Mouse (Mus musculus) ovary, postnatal 14 days (tissue): ENCODE data around the gene Zfp36l1.

Source experiments
- DNase-seq: peaks from one replicate; pipeline ENCODE4 v3.0.0; 2022; ENCODE audit warnings: low spot score

Zfp36l1 gene

DNA sequence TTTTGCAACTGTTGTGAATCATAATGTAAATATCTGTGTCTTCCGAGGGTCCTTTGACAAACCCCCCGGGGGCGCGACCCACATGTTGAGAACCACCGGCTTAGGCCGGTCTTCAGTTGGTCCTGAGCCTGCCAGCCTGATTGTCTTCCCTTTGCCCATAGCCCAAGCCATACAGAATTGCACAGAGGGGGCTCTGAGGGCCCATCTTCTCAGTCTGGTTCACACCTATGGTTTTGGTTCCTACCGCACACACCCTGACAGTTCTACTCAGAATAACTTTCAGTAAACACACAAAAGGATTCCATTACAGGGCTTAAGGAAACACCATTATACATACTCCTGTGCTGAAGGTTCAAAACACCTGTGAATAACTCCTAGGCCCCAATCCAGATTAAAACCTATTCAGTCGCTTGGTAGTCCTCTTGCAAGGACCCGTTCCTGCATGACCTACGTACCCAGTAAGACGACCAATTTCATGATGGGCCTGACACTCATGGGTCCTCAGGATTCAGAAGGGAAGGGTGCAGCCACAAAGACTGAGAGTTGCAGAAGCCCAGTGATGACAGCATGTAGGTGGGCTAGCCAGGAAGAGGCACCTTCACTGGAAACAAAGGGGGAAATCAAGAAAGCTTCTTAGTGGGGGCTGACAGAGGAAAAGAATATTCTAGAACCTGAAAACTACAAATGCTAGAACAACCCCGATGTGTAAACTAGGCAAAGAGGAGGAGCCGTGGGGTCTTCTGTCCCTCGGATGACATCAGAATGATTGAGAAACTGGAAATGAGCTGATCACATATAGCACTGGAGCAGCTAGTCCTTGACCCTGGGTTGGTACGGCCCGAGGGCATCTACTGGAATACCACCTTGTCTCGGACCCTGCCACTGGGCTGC is 18.8 kb upstream of the Zfp36l1 start:
- DNase-seq = no peak

DNA sequence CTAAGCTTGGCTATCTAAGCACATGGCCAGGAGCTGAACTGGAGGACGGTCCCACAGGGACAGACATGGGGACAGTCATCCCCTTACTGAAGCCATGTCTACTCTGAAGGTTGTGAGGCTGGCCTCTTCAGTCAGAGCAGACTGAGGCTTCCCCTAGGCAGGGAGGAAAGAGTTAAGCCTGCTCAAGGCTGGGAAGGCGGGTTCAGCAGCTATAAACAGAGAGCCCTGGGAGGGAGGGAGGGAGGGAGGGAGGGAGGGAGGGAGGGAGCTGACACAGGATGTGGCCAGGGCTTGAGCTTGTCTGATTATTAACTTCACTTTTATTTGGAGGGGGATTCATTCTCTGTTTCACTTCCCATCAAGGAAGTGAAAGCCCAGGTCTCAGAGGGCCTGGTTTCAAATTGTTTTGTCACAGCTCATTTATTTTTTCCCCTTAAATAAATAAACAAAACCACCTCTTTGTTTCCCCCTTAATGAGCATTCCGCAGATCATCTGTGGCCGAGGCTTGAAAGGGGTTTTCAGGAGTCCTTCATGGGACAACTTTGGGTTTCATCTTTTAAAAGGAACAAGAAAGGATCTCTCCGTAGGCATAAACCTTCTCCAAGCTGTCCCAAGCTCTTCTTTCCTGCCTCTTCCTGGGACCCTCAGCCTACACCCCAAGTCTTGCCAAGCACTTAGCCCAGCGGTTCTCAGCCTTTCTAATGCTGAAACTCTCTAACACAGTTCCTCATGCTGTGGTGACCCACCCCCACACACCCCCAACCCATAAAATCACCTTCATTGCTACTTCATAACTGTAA is 17.9 kb upstream of the Zfp36l1 start:
- DNase-seq = no peak

DNA sequence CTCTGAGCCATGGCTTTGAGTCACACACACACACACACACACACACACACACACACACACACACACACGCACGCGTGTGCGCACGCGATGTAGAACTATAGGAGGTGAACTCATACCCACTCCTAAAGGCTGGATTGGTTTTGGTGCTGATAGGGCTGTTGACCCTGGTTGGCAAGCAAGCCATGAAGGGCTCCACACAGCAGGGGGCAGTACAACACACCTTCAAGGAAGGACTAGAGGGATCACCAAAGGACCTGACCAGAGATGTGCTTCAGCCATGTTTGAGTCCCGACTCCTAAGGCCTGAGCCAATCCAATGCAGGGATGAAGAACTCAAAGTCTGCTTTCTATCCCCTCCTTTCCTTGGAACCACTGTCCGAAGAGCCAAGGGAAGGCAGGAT is 16.7 kb upstream of the Zfp36l1 start:
- no peak for DNase-seq

DNA sequence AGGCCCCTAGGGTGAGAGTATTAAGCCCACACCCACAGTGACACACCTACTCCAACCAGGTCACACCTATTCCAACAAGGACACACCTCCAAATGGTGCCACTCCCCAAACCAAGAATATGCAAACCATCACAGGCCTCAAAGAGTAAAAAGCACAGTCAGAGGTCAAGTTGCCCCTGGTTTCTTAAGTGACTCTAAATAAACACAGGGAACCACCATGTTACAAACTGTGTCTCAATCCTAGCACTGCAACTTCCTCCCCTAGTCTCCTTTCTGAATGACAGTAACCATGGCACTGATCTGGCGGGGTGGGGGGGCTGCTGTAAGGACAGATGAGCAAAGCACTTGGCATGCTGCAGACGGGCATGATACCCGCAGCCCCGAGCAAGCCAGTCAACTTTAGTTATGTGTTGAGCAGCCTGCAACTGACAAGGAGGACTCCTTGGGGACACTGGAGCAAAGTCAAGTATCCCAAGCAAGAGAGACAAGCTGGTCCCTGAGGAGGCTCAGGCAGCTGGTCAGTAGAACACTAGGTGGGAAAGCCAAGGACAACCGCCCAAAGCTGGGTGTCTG is 14.5 kb upstream of the Zfp36l1 start:
- no peak for DNase-seq

DNA sequence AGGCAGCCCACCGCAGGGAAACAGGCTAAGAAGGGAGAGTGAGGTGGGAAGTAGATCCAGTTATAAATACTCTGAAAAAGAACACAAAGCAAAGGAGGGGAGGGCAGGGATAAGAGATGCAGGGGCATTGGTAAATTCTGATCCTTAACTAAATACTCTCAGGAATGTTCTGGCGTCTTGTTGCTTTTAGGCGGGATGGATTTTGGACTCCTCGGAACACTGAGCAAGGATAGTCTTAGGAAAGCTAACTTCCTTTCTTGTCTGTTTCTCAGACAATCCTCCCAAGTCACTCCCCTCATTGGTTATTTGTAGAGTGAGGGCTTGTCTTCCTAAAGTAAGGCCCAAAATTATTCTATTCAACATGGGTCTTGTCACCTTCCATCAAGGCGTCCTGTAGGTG is 12.5 kb upstream of the Zfp36l1 start:
- DNase-seq = no peak

DNA sequence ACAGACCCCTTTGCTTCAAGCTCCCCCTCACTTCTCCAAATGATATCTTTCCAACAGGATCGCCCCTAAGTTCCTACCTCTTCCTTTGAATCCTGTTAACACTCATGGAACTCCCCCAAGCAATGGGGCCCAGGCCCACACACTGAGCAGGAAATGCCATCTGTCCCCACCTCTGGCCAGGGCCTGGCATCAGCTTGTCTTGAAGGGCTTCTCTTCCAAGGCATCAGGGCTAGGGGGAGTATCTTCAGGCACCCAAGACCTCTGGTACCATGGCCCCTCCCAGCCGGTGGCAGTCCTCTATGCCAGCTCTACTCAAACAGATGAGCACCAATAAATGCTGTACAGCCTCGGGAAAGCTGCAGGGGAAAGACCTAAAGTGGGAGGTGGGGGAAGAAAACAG is 11.9 kb upstream of the Zfp36l1 start:
- DNase-seq = no peak

DNA sequence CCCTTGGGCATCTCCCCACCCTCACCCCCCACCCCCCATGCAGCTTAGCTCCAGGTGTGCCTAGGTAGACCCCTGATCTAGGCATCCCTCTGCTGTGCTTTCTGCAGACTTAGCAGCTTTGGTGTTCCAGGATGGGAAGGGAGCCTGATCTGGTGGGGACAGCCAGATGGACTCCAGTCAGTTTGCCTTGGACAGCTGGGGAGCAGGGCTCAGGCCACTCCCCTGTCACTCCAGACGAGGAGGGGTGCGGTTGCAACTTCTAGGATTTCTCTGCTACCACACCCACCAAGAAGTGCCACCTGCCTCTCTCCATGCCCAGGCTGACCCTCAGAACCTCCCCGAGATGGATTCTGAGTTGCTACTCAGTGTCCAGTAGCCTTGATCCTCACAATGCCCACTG is 11.4 kb upstream of the Zfp36l1 start:
- no peak for DNase-seq

DNA sequence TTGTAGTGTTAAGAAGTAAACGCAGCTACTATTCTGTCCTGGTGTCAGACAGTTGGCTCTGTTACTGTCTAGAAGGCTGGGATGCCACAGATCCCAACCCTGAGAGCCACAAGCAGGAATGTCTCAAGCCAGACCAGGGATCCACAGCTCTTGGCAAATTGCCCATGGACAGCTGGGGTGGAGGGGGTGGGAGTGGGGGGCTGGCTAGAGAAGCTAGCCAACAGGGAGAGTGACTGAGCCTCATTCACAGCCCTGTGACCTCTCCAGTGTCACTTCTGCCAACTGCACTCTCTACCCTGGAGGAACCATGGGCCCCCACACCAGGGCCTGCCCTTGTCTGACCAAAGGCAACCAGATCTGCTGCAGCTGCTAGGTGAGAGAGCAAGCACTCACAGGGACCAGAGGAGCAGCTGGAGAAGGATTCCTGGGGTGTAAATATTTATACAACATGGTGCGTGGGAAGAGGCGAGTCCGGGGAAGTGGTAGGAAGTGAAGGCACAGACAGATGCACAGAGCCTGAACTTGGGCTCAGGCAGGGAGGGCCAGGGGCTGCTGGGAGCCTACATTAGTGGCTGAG is 10.5 kb upstream of the Zfp36l1 start:
- no peak for DNase-seq

DNA sequence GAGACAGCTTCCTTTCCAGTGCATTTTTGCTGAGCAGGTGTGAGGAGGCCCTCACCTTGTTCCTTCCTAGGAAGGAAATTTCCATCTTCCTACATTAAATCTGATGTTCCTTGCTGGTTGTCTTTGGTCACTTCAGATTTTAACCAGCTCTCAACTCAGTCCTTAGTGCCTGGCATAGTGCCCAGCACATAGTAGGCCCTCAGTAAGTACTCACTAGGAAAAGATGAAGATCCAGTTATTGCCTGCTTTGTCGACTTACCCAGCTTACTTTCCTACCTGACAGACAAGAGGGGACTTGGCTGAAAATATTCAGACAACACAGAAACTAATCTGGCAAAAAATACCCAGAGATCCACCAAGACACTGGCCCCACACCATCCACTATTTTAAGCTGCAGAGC is 8.6 kb upstream of the Zfp36l1 start:
- no peak for DNase-seq

DNA sequence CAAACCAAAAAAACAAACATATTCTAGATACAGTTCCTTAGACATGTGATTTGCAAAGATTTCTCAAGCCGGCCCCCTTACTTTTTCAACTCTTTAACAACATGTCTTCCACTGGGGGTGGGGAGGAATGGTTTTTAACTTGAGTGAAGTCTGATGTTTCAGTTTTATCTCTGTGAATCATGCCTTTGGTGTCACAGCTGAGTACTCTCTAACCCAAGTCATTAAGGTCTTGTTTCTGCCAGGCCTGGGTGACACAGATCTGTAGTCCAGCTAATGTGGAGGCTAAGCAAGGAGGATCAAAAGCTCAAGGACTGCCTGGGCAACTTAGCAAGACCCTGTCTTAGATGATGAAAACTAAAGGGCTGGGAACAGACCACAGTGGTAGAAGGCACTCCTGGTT is 5.8 kb upstream of the Zfp36l1 start:
- DNase-seq = no peak

DNA sequence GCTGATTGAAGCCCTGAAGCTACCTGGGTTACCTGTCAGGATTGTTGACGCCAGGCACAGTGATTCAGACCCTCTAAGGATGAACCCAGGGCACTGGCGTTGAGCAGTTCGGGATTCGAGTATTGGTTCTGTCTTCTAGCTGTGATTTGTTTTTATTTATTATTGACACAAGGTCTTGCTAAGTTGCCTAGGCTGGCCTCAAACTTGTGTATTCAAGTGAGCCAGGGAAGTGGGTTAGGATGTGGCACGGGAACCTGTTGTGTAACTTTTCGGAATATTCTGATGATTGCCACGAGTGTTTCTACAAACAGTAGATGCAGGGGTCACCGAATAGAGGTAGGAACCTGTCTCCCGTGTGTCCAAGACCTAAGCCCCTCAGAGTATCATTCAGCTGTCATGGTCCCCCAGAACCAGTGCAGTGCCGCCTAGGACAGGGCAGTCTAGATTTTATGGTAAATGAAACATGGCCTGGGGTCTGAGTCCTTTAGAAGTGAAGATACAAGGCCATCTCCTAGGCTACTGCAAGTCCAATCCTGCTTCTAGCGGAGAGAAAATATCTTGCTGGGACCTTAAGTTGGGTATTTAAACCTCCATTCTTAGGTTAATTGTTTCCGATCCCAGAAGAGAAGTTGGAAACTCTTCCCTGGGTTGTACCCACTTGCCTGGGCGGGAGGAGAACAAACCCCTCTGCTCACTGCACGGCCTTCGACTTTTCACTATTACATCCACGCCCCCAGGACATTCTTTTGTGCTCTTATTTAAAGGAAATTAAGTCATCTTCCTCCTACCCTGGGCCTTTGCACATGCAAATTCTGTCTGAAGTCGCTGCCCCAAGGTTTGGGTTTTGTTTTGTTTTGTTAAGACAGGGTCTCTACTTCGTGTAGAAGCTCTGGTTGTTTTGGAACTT is 3.6 kb upstream of the Zfp36l1 start:
- DNase-seq = no peak

DNA sequence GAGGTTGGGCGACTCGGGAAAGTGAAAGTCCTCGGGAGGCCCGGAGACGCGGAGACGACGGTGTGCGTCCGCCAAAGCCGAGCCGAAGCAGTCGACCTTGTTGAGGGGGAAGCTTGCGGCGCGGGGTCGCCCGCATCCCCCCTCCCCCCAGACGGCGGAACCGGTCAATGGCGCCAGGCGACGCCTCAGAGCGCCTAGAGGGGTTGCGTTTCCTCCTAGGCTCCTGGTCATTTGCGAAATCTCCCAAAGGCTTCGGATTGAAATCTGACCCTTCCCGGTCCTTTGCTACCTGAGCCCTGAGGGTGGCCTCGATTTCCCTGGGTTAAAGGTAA is 3.0 kb upstream of the Zfp36l1 start:
- DNase-seq = no peak

DNA sequence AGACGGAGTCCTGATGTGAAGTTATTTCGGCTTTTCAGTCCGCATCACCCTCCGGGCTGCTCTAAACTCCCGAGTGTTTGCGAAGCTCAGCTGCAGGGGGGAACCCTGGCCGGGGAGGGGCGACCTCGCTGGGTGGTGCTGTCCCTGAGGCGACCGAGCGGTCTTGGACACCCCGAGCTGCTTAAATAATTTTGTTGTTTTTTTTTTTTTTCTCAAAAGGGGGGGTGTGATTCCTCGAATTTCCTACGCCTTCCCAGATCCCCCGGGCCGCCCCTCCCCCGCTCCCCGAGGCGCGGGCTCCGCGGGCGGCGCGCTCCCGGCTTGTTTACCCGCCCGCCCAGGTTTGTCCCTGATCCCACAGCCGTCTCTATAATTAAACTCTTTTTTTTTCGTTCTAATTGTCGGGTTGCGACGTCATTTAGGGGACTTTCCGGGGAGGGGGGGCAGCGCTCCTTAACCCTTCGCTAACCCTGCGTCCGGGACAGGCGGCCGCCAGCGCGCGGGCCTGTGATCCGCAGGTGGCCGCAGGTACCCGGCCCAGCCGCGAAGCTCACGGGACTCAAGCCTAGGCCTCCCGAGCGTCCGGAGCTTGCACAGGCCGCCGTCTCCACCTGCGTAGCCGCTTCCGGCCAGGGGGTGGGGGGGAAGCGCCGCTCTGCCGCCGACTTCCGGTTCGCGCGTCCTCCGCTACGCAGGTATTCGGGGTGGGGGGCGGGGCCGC is 2.5 kb upstream of the Zfp36l1 start:
- no peak for DNase-seq

DNA sequence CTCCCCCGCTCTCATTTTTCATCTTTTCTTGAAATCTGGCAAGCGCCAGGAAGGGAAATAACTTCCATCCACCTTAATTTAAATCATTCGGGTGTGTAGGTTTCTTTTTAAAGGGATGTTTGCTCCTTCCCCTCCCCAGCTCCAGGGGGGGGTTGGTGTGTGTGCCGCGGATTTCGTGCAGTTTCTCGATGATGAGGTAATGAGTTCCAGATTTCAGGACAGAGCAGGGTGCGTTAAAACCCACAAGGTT is 2.0 kb upstream of the Zfp36l1 start:
- no peak for DNase-seq

DNA sequence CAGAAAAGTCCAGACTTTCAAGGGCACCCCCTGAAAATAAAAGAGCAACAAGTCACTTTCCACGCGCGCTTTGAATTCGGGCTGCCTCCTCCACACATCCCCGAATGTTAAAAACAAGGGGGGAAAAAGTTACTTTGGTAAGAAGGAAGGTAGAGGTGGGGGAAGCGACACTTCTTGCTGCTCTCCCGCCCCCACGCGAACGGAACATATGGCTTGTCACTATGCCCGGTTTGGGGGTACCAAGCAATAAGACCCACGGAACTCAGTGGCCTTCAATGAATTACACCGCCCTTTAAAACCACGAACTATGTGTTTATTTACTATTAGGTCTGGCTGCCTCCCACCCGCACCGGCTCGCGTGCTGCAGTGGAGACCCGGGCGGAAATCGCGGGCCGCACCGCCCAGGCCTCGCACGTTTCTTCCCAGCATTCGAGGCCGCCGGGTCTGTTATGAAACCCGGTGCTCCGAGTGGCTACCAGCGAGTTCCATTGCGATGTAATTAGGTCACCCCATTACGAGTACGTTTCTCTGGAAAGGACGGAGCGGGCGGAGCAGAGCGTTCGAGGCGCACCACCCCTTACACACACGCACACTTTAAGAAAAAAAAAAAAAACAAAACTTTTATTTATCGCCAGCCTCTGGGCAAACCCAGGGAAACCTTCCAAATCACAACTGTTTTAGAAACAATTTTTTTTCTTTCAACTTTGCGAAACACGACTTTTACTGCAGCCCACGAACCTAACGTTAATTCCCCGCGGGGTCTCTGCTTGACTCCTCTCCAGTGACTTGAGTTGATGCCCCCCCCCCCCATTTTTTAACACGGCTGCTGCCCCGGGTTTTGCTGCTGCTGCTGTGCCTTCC is 1.4 kb upstream of the Zfp36l1 start:
- no peak for DNase-seq

DNA sequence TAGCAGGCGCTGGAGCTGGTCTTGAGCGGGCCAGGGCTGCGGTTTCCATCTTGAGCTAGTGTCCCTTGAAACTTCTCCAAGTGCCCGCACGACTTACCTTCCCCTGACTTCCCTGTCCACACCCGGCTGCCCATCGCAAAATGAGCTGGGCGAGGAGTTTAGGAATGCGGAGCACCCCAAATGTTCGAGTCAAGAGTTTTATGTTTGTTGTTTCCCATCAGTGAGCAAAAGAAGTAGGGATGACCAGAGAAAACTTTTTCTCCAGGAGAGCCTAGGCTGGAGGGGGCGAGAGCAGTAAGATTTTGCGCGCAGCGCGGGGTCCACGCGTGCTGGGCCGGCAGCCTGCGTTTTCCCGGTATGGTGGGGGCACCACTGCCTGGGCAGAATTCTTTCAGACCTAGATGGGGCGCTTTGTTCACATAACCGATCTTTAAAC is 791 bp upstream of the Zfp36l1 start:
- no peak for DNase-seq

DNA sequence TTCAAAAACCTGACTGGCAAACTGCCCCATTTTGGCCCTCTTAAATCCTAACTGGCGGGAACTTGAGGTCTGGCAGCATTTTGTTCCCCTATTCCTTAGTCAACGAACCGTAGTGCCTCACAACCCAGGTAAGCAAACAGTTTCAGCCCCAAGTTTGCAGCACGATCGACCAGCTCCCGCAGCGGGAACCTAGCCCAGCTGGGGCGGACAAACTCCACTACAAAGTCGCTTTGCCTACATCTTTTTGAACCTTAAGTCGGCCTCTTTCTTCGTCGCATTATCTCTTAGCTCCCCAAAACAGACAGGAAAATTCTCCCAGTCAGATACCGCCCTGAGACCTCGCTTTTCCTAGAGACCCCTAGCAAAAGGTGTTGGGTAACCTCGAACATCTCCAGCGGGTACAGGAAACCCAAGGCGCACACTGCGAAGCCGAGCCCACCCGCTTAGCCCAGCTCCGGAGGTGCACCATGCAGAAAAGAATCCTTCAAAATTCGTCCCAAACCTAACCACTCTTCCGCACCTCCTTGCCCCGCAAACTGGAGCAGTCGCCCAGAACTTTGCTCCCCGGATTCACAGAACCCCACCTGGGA is 647 bp downstream of the Zfp36l1 start:
- no peak for DNase-seq

DNA sequence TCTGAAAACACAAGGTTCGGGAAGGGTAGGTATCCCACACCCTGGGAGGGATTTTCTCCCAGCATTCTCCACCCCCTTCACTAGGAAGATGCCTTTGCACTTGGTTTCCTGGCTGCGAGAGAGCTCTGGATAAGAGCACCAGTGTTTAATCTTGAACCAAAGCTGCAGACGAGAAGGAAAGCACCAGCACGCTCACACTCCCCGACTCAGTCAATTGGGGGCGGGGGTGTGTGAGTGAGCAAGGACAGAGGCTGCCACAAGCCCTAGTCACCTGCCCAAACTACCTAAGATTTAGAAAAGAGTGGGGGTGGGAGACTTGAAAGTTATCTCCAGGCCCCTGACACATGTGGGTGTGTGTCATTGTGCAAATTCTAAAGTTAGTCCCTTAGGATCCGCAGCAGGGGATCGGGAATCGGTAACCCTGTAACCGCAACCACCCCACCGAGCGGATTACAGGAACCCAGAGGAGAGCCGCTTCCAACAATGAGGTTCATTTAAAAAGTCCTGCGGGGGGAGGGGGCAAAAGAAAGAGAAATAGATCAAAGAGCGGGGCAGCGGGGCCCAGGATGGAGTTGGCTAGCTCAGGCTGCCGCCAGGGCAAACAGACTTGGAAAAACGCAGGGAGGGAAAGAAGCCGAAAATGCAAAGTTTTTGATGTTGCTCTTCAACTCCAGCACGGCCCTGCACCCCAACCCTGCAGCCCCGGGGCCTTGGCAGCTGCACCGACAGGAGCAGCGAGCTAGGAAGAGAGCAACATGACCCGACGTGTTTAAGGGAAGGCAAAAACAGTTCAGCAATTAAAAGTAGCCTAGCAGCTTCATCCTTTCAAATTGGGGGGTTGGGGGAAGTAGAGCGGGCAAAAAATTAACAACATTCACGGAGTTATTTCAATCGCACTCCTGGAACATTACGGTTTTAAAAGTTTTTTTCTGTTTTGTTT is 1.4 kb downstream of the Zfp36l1 start:
- no peak for DNase-seq

DNA sequence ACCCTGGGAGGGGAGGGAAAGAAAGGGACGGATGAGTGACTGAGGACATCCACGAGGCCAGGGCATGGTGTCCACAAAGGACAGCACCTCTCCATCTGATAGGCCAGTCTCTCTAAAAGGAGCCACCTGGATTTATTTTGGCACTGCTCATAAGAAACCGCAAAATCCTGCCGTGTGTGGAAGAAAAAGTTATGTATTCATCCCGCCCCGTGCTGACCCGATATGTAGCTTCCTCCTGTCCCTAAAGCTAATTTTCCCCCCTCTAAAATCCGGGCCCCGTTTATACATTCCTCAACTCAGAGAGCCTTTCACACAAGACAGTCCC is 2.3 kb downstream of the Zfp36l1 start:
- no peak for DNase-seq
